Mouse (Mus musculus): ENCODE results near the gene M6pr. TPM values are rescaled to one million over a fixed set of nuclear protein-coding genes. Genes with fewer than 3 reads are reported as not detected.
A peak's percentile ranks its signal among the peaks of the same experiment; 100 is the strongest.

Gene M6pr
- polyA plus RNA-seq, 1 experiment from 2014 or later: 72.2 TPM

DNA sequence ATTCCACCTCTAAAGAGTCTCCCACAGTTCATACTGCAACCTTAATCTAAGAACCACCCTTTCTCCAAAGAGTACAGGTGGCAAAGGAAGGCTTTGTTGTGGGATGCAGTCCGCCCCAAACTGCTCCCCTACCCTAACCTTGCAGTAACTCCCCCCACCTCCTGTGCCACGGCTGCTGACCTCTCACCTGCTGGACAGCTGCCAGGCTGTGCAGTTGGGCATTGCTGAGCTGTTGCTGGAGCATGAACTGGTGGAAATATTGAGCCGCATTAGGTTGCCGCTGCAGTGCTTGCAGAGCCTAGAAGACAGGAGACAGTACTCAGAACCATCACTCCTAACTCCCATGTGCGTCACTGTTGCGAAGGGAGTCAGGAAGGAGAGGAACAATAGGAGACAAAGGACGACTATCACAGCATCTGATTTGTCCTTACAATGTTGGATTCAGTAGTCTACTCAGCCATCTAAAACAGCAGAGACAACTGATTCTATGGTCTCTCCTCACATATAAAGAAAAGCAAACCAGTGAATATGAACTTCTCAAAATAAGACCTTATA is 26.3 kb downstream of the M6pr start:
- H3K27me3 ChIP-seq: no peaks in the 10 kb centered on the region
- no peak overlapping the region for H3K27ac ChIP-seq (replicated peaks)
- H3K4me3 ChIP-seq: no peak overlapping the region
- ATAC-seq (ENCODE audit: low FRiP score, low read depth): no peak
- H3K36me3 ChIP-seq: peaks cover 64% of the 10 kb centered on the region
- WGBS: 83% methylated on average over 7 of the region's 7 CpGs
- H3K4me1 ChIP-seq: peaks cover 15% of the 10 kb centered on the region
- no peak overlapping the region for H3K4me2 ChIP-seq (replicated peaks)
- no peaks in the 10 kb centered on the region for H3K9me3 ChIP-seq
- H3K9ac ChIP-seq (replicated peaks): no peak overlapping the region

DNA sequence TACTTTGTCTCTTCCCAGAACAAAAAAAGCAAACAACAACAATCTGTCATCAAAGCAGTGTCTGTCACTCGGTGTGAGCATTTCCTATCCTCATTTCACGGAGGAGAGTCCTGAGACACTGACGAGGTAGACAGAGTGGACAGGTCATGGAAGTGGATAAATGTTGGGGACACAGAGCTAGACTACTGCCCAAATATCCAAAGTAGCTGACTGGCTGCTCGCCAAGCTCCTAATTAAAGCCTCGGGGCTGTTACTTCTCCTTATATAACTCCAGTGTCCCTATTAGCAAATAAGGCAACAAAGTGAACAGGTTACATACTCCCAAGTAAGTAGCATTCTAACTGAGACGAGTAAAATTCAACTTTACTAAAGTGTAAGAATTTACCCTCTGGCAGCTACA is 29.0 kb downstream of the M6pr start:
- Histone ChIP-seq H3K36me3 (peaks cover 39% of the 10 kb centered on the region), H3K9me3 (no peaks in the 10 kb centered on the region), H3K4me2 (replicated peaks) (no peak overlapping the region), H3K4me1 (peaks cover 22% of the 10 kb centered on the region), H3K4me3 (no peak overlapping the region), H3K27ac (replicated peaks) (no peak overlapping the region), H3K9ac (replicated peaks) (no peak overlapping the region), H3K27me3 (no peaks in the 10 kb centered on the region)
- 72% methylated on average over 6 of the region's 6 CpGs for WGBS
- ATAC-seq (ENCODE audit: low FRiP score, low read depth): no peak

DNA sequence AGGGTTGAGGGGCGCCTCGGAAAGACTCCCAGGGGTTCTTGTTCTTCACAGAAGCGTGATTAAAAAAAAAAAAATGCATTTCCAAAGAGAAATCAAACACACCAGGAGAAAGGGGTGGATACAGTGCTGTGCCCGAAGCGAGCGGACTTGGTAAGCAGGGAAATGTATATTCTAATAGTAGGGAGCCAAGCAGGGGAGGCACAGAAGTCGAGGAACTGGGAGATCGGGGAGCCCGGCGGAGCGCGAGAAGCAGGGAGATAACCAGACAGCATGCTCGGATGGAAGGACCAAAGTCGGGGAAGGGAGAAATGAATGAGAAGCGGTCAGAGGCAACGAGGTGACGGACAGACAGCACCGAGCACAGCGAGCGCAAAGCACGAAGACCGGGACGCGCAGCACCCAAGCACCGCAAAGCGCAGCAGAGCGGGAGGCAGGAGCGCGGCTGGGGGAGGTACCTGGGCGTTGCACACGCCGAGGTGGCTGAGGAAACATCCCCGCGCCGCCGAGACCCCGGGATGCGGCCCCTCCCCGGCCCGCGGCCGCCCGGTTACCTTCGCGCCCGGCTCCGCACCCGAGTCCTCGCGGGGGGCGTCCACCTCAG is 30.6 kb downstream of the M6pr start:
- peak overlapping the region; percentile 55 for H3K4me2 ChIP-seq (replicated peaks)
- H3K9me3 ChIP-seq: no peaks in the 10 kb centered on the region
- H3K4me3 ChIP-seq: peak overlapping the region; percentile 87
- WGBS: under 1% methylated on average over 32 of the region's 51 CpGs
- peaks cover 22% of the 10 kb centered on the region for H3K4me1 ChIP-seq
- peak overlapping the region; percentile 97 for H3K27ac ChIP-seq (replicated peaks)
- peaks cover 23% of the 10 kb centered on the region for H3K36me3 ChIP-seq
- no peaks in the 10 kb centered on the region for H3K27me3 ChIP-seq
- peak; percentile 73 for ATAC-seq (ENCODE audit: low FRiP score, low read depth)
- H3K9ac ChIP-seq (replicated peaks): peak overlapping the region; percentile 93

DNA sequence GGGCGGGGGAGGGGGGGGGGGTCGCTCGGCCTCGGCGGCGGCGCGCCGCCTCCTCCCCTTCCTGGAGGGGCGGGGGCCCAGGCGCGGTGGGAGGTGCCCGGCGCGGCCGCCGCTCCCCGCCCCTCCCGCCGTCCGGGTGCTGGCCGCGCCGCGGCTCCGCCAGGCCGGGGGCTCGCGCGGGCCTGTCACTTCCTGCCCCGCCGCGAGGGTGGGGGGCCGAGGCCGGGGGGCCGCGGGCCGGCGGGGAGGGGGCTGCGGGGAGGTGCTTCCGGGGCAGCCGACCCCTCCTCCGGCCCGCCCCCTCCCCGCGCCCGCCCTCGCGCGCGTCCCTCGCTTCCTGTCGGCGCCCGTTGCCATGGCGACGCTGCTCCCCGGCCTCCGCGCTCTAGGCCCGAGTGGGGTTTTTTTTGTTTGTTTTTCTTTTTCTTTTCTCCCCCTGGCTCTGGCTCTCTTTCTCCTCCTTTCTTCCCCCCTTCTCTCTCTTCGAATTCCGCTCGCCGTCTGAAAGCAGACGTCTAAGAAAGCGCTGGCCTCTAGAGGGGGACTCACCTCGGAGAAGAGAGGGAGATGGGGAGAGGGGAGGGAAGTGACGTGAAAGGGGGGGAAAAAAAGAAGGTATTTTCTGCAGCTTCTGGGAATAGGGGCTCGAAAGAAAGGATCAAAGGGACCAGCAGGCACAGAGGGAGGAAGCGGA is 31.3 kb downstream of the M6pr start:
- Histone ChIP-seq H3K9ac (replicated peaks) (peak overlapping the region; percentile 93), H3K9me3 (no peaks in the 10 kb centered on the region), H3K27ac (replicated peaks) (peak overlapping the region; percentile 97), H3K4me1 (peaks cover 24% of the 10 kb centered on the region), H3K4me3 (peak overlapping the region; percentile 87), H3K4me2 (replicated peaks) (peak overlapping the region; percentile 55), H3K36me3 (peaks cover 17% of the 10 kb centered on the region), H3K27me3 (no peaks in the 10 kb centered on the region)
- ATAC-seq (ENCODE audit: low FRiP score, low read depth): peak; percentile 87
- WGBS: 0% methylated on average over 18 of the region's 71 CpGs

DNA sequence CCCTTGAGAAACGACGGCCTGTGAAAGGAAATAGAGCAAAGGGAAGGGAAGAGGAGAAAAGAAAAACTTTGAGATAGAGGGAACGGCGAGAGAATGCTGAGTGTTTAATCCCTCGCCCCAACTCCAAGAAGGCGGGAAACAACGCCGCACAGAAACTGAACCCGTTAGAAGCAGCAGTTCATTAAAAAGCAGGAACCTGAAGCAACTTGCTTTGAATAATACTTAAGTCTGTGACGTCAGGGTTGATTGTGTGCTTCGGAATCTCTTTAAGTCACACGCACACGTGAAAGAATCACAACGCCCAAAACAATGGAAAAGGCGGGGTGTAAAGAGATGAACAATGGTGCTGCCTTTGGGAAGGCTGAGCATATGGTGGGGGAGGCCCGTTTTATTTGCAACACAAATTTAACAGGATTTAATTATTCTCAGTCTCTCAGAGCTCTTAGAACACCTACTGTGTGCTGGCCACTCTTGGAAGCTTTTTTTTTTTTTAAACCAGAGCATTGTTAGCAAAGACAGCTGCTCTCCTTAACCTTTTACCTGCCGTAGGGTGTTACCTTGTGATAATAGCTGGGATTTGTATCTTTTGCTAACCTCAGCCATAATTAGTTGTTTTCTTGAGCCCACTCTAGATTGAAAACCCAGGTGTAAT is 32.0 kb downstream of the M6pr start, which contains the start of gene Phc1:
Phc1 (minus strand) TSS at position 213 of the 652 bp plus-strand sequence.
- Histone ChIP-seq H3K9me3 (no peaks in the 10 kb centered on the region), H3K4me2 (replicated peaks) (peak within 1 kb of the TSS; percentile 55), H3K36me3 (peaks cover 10% of the 10 kb centered on the region), H3K27me3 (no peaks in the 10 kb centered on the region), H3K4me1 (peaks cover 27% of the 10 kb centered on the region), H3K27ac (replicated peaks) (peak within 1 kb of the TSS; percentile 97), H3K4me3 (peak within 1 kb of the TSS; percentile 87), H3K9ac (replicated peaks) (peak within 1 kb of the TSS; percentile 93)
- peak; percentile 55 for ATAC-seq (ENCODE audit: low FRiP score, low read depth)
- WGBS: under 1% methylated on average over 17 of the region's 17 CpGs

DNA sequence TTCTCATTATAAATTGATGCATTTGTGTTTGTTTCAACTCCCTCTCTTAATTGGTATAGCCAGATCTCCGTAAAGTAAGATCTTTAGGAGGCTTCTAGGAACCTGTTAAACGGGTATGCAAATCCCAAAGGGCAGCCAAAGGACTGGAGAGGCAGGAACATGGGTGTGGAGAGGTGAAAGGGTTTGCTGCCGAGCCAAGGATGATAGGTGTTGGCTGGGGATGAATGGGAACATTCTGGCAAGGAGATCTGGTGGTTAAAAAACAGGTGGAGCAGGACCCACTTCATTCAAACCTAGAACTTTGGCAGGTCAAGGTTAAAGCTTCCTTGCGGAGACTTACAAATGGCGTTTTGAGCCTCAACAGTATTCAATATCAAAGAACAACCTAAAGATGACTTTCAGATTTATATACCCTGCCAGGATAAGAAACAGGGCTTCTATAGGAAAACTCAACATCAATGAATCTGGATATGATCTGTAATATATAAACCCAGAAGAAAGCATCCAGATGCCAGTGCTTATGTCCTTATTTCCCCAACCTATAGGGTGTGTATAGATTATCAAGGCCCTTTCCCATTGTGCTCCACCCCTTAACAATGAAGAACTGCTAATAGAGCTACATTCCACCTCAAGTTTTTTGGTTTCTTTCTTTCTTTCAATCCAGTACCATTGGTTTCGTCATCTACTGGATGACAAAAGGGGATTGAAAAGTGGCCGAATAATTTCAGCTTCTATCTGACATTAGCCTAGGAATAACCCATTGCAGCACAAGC is 32.7 kb downstream of the M6pr start:
- Histone ChIP-seq H3K4me3 (peak overlapping the region; percentile 87), H3K4me1 (peaks cover 29% of the 10 kb centered on the region), H3K9me3 (no peaks in the 10 kb centered on the region), H3K4me2 (replicated peaks) (peak overlapping the region; percentile 55), H3K27ac (replicated peaks) (peak overlapping the region; percentile 97), H3K36me3 (peaks cover 5% of the 10 kb centered on the region), H3K9ac (replicated peaks) (peak overlapping the region; percentile 93; the same call in 1 of the 2 replicates), H3K27me3 (no peaks in the 10 kb centered on the region)
- WGBS: 37% methylated on average over 7 of the region's 7 CpGs
- ATAC-seq (ENCODE audit: low FRiP score, low read depth): no peak

DNA sequence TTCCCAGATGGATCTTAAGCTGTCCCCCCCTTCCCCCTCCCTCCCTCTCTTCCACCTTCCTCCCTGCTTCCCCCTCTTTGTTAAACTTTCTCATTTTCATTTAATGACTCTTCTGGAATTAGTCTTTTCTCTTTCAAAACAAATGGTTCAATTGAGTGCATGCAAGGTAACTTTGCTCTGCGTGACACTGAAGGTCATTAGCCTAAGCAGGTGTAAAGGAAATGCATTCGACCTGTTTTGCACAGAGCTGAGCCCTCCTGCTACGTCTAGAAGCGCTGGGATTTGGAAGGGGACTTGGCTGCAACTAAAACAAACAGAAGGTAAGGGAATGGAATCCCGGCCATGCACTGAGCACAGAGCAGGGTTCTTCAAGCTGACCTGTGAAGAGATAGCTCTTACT is 33.6 kb downstream of the M6pr start:
- Histone ChIP-seq H3K36me3 (no peaks in the 10 kb centered on the region), H3K4me2 (replicated peaks) (no peak overlapping the region), H3K4me3 (no peak overlapping the region), H3K9me3 (no peaks in the 10 kb centered on the region), H3K9ac (replicated peaks) (no peak overlapping the region), H3K27me3 (no peaks in the 10 kb centered on the region), H3K4me1 (peaks cover 28% of the 10 kb centered on the region), H3K27ac (replicated peaks) (no peak overlapping the region)
- no peak for ATAC-seq (ENCODE audit: low FRiP score, low read depth)
- 27% methylated on average over 5 of the region's 5 CpGs for WGBS

DNA sequence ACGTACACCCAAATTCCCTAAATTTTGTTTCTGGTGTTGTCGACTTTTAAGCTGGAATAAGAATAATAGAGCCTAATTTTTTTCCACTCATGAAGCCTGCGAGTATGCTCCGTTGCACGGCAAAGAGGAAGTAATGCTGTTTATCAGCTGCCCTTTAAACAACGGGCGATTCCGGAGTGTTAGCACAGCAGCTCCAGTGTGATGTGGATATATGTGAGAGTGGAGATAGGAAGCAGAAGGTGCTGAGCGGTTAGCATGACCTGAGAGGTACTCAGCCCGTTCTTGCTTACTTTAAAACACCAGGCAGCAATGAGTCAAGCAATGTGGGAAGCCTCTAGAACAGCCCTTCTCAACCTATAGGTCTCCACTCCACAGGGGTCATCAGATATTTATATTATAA is 35.2 kb downstream of the M6pr start:
- ATAC-seq (ENCODE audit: low FRiP score, low read depth): no peak
- H3K9me3 ChIP-seq: no peaks in the 10 kb centered on the region
- H3K27me3 ChIP-seq: no peaks in the 10 kb centered on the region
- H3K4me3 ChIP-seq: no peak overlapping the region
- no peaks in the 10 kb centered on the region for H3K36me3 ChIP-seq
- no peak overlapping the region for H3K27ac ChIP-seq (replicated peaks)
- H3K9ac ChIP-seq (replicated peaks): no peak overlapping the region
- H3K4me2 ChIP-seq (replicated peaks): no peak overlapping the region
- WGBS: 59% methylated on average over 10 of the region's 10 CpGs
- peaks cover 15% of the 10 kb centered on the region for H3K4me1 ChIP-seq

DNA sequence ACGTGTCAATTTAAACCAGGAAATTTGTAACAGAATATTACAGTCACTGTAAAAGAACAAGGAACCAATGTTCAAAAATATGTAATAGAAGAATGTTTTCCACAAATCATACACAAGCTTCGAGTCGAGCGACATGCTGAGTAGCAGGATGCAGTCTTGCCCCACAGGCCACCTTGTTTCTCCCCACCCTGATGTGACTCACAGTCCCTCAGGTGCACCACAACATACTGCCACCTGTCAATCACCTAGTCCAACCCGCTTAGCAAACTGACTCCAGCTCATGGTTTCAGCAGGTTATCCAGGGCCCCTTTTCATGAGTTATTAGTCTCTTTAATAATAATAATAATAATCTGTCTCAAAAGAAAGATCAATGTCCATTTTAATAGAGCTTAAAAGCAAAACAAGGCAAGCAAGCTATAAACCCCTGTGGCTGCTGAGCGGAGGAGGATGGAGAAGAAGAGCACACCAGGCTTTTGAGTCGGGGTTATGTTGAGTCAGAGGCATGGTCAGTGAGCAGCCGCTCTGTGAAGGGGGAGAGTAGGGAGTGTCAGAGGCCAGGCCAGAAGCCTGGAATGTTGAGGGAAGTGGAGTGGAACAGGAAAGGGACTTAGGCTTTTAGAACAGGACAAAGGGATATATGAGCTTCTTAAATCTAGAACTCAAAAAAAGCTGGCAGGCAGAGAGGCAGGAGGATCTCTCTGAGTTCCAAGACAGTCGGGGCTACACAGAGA is 36.0 kb downstream of the M6pr start:
- no peak overlapping the region for H3K4me2 ChIP-seq (replicated peaks)
- H3K9ac ChIP-seq (replicated peaks): no peak overlapping the region
- WGBS: 49% methylated on average over 9 of the region's 9 CpGs
- no peak for ATAC-seq (ENCODE audit: low FRiP score, low read depth)
- no peaks in the 10 kb centered on the region for H3K27me3 ChIP-seq
- peaks cover 14% of the 10 kb centered on the region for H3K4me1 ChIP-seq
- H3K27ac ChIP-seq (replicated peaks): no peak overlapping the region
- no peak overlapping the region for H3K4me3 ChIP-seq
- H3K36me3 ChIP-seq: no peaks in the 10 kb centered on the region
- no peaks in the 10 kb centered on the region for H3K9me3 ChIP-seq

DNA sequence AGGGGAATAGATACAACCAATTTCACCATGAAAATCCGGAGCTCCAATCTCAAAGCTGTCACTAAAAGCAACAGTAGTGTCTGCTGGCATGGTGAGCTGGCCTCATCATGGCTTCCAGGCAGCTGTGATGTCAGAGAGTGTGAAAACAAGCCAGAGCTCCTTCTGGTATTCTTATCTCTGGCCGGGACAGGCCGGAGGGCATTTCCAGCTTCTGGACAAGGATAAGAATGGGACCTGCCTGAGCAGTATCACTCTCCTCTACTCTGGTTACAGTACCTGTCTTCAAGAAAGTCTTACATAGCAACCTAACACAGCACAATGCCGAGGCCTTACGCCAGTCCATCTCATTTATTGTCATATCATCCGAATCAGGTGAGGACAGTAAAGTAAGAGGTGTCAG is 37.2 kb downstream of the M6pr start:
- Histone ChIP-seq H3K9me3 (no peaks in the 10 kb centered on the region), H3K4me1 (peaks cover 14% of the 10 kb centered on the region), H3K9ac (replicated peaks) (no peak overlapping the region), H3K27me3 (no peaks in the 10 kb centered on the region), H3K27ac (replicated peaks) (no peak overlapping the region), H3K4me3 (no peak overlapping the region), H3K4me2 (replicated peaks) (no peak overlapping the region), H3K36me3 (no peaks in the 10 kb centered on the region)
- ATAC-seq (ENCODE audit: low FRiP score, low read depth): no peak
- 83% methylated on average over 6 of the region's 6 CpGs for WGBS

DNA sequence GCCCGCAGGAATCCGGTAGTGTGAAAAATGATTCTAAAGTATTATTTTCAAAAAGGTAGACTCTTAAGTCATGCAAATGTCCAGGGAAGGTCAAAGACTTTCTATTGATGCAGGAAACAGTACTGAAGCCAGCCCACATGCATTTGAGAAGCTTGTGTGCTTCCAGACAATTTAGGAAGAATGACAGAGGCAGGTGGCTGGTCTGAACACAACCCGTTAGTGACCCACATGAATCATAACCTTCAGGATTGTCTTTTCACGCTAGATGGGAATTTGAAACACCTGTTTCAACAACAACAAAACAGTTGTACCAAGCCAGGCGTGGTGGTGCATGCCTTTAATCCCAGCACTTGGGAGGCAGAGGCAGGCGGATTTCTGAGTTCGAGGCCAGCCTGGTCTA is 37.9 kb downstream of the M6pr start:
- WGBS: 82% methylated on average over 7 of the region's 7 CpGs
- H3K27ac ChIP-seq (replicated peaks): no peak overlapping the region
- no peaks in the 10 kb centered on the region for H3K36me3 ChIP-seq
- no peak overlapping the region for H3K4me3 ChIP-seq
- ATAC-seq (ENCODE audit: low FRiP score, low read depth): no peak
- peaks cover 8% of the 10 kb centered on the region; the same call in 1 of the 2 replicates for H3K4me1 ChIP-seq
- no peak overlapping the region for H3K4me2 ChIP-seq (replicated peaks)
- H3K27me3 ChIP-seq: no peaks in the 10 kb centered on the region
- H3K9ac ChIP-seq (replicated peaks): no peak overlapping the region
- H3K9me3 ChIP-seq: no peaks in the 10 kb centered on the region

Measured in midbrain, embryonic 12.5 days (tissue).